Mouse (Mus musculus): ENCODE measurements around the gene Traf5.

- TF ChIP-seq POLR2A (IDR thresholded peaks at IDR 0.05; ENCODE audit: low read depth, low read length) (no peak), CTCF (IDR thresholded peaks at IDR 0.05; ENCODE audit: extremely low read depth, insufficient read length, insufficient replicate concordance, low read depth, low read length) (no peak)
These were observed 136.1 kb downstream of the Traf5 start for GRCm38 (mm10) chr1:191956261-191956660.
